Mouse (Mus musculus) limb, embryonic 11.5 days (tissue): ENCODE results near the gene Hoxa1. TPM values are rescaled to one million over a fixed set of nuclear protein-coding genes. Genes with fewer than 3 reads are reported as not detected.

Experiments used
- ATAC-seq: fragments of 200-750 bp; cut with Nextera tagmentation; 2 replicates; pipeline ENCODE4 v1.8.0; 2017; ENCODE audit warnings: low read depth; ENCODE audit not compliant: insufficient number of reproducible peaks, low FRiP score, low TSS enrichment
- DNase-seq: peaks from one replicate; pipeline ENCODE4 v3.0.0-alpha.2; 2015; ENCODE audit warnings: low spot score
- H3K27ac ChIP-seq: fragments of 300-500 bp; sonication (generic); replicated peaks from 2 replicates; pipeline ENCODE4 v1.5.1; 2014; ENCODE audit warnings: low read depth, mild to moderate bottlenecking, low read length
- H3K27me3 ChIP-seq: fragments of 300-500 bp; sonication (generic); 2 replicates; pipeline ENCODE4 v1.6.1; 2014; ENCODE audit warnings: mild to moderate bottlenecking, low read length, mixed read lengths; ENCODE audit not compliant: control insufficient read depth, insufficient read depth
- H3K36me3 ChIP-seq: fragments of 300-500 bp; sonication (generic); 2 replicates; pipeline ENCODE4 v1.6.1; 2014; ENCODE audit warnings: mild to moderate bottlenecking, low read length, moderate library complexity, mixed read lengths; ENCODE audit not compliant: control insufficient read depth, insufficient read depth
- H3K4me1 ChIP-seq: fragments of 300-500 bp; sonication (generic); 2 replicates; pipeline ENCODE4 v1.6.1; 2014; ENCODE audit warnings: low read length, mixed read lengths; ENCODE audit not compliant: control insufficient read depth, insufficient read depth
- H3K4me2 ChIP-seq: fragments of 300-500 bp; sonication (generic); 2 replicates; pipeline ENCODE4 v1.6.1; 2014; ENCODE audit warnings: low read depth, mild to moderate bottlenecking, moderate library complexity; ENCODE audit not compliant: severe bottlenecking
- H3K4me3 ChIP-seq: fragments of 300-500 bp; sonication (generic); 2 replicates; pipeline ENCODE4 v1.5.1; 2014; ENCODE audit warnings: low read depth, low read length
- H3K9ac ChIP-seq: fragments of 300-500 bp; sonication (generic); 2 replicates; pipeline ENCODE4 v1.6.1; 2014; ENCODE audit warnings: mild to moderate bottlenecking, low read length
- H3K9me3 ChIP-seq: fragments of 300-500 bp; sonication (generic); 2 replicates; pipeline ENCODE4 v1.6.1; 2016; ENCODE audit warnings: low read length; ENCODE audit not compliant: control insufficient read depth
- WGBS: fragments of 180-500 bp; shearing (Covaris S2); extraction: QIAGEN DNeasy Blood & Tissue Kit; methylation state at CpG from one replicate; pipeline ENCODE4 v1.1.7; 2014; 5-methylcytosine and 5-hydroxymethylcytosine counted together
- polyA plus RNA-seq: library from polyadenylated mRNA; unstranded; fragments of >200 nt; fragmentation: Nextera tagmentation; extraction: Ambion mirVana; gene quantifications from 2 replicates; pipeline ENCODE4 v1.2.1, GENCODE M21; 2014

Hoxa1 gene
- polyA plus RNA-seq, 1 experiment from 2014 or later, result 1.1 TPM

GRCm38 (mm10) chr6:52177806-52178205, 19.7 kb upstream of the Hoxa1 start:
- H3K4me3 ChIP-seq, result no peak overlapping the region
- H3K9ac ChIP-seq, result no peak overlapping the region
- peaks cover 10% of the 10 kb centered on the region for H3K27me3 ChIP-seq
- H3K4me1 ChIP-seq, result peaks cover 59% of the 10 kb centered on the region
- peak overlapping the region; percentile 61; the same call in 1 of the 2 replicates for H3K4me2 ChIP-seq
- ATAC-seq, result no peak
- H3K9me3 ChIP-seq, result no peaks in the 10 kb centered on the region
- 3% methylated on average over 9 of the region's 9 CpGs for WGBS
- no peaks in the 10 kb centered on the region for H3K36me3 ChIP-seq
- H3K27ac ChIP-seq, result peak overlapping the region; percentile 8; the same call in 1 of the 2 replicates
- peak; percentile 45 for DNase-seq

- Histone ChIP-seq H3K4me2 (peak within 1 kb of the TSS; percentile 61), H3K4me1 (peaks cover 64% of the 10 kb centered on the region), H3K36me3 (no peaks in the 10 kb centered on the region), H3K27me3 (peaks cover 10% of the 10 kb centered on the region), H3K27ac (peak within 1 kb of the TSS; percentile 8; the same call in 1 of the 2 replicates), H3K9ac (peak within 1 kb of the TSS; percentile 43), H3K9me3 (no peaks in the 10 kb centered on the region), H3K4me3 (peak within 1 kb of the TSS; percentile 42)
- ATAC-seq (no peak), DNase-seq (peak; percentile 80)
- under 1% methylated on average over 36 of the region's 36 CpGs for WGBS
Measured at GRCm38 (mm10) chr6:52177061-52177735, 19.1 kb upstream of the Hoxa1 start, which contains the start of gene 5730596B20Rik. 5730596B20Rik (plus strand) TSS chr6:52177498.

- Histone ChIP-seq H3K27me3 (peaks cover 16% of the 10 kb centered on the region), H3K27ac (no peak overlapping the region; the same call in 1 of the 2 replicates), H3K4me2 (peak overlapping the region; percentile 61), H3K9me3 (no peaks in the 10 kb centered on the region), H3K4me3 (peak overlapping the region; percentile 42), H3K9ac (peak overlapping the region; percentile 27; the same call in 1 of the 2 replicates), H3K36me3 (no peaks in the 10 kb centered on the region), H3K4me1 (peaks cover 70% of the 10 kb centered on the region)
- 1% methylated on average over 6 of the region's 6 CpGs for WGBS
- DNase-seq (peak; percentile 44), ATAC-seq (no peak)
Measured at GRCm38 (mm10) chr6:52176391-52176790, 18.3 kb upstream of the Hoxa1 start.

GRCm38 (mm10) chr6:52175864-52176263, 17.7 kb upstream of the Hoxa1 start:
- peak overlapping the region; percentile 42 for H3K4me3 ChIP-seq
- DNase-seq (peak; percentile 61), ATAC-seq (no peak)
- H3K9ac ChIP-seq, result peak overlapping the region; percentile 56
- H3K9me3 ChIP-seq, result no peaks in the 10 kb centered on the region
- WGBS, result 2% methylated on average over 21 of the region's 35 CpGs
- H3K4me1 ChIP-seq, result peaks cover 71% of the 10 kb centered on the region
- peaks cover 20% of the 10 kb centered on the region for H3K27me3 ChIP-seq
- peak overlapping the region; percentile 48 for H3K27ac ChIP-seq
- H3K36me3 ChIP-seq, result no peaks in the 10 kb centered on the region
- H3K4me2 ChIP-seq, result peak overlapping the region; percentile 61

- WGBS, result 2% methylated on average over 40 of the region's 41 CpGs
- Histone ChIP-seq H3K27ac (peak overlapping the region; percentile 48), H3K27me3 (peaks cover 19% of the 10 kb centered on the region), H3K4me3 (peak overlapping the region; percentile 42), H3K9ac (peak overlapping the region; percentile 56), H3K4me2 (peak overlapping the region; percentile 61), H3K9me3 (no peaks in the 10 kb centered on the region), H3K4me1 (peaks cover 71% of the 10 kb centered on the region), H3K36me3 (peaks cover 1% of the 10 kb centered on the region; the same call in 1 of the 2 replicates)
- ATAC-seq (peak; percentile 35; the same call in 1 of the 2 replicates), DNase-seq (peak; percentile 73)
Measured at GRCm38 (mm10) chr6:52174968-52175751, 17.0 kb upstream of the Hoxa1 start.

GRCm38 (mm10) chr6:52173648-52174047, 15.5 kb upstream of the Hoxa1 start:
- H3K9ac ChIP-seq, result no peak overlapping the region
- peak; percentile 28 for DNase-seq
- ATAC-seq, result no peak
- H3K4me3 ChIP-seq, result no peak overlapping the region
- H3K36me3 ChIP-seq, result peaks cover 2% of the 10 kb centered on the region; the same call in 1 of the 2 replicates
- H3K27ac ChIP-seq, result no peak overlapping the region
- peak overlapping the region; percentile 76; the same call in 1 of the 2 replicates for H3K4me2 ChIP-seq
- peaks cover 63% of the 10 kb centered on the region for H3K4me1 ChIP-seq
- H3K27me3 ChIP-seq, result peaks cover 23% of the 10 kb centered on the region
- 1% methylated on average over 4 of the region's 4 CpGs for WGBS
- no peaks in the 10 kb centered on the region for H3K9me3 ChIP-seq

DNA sequence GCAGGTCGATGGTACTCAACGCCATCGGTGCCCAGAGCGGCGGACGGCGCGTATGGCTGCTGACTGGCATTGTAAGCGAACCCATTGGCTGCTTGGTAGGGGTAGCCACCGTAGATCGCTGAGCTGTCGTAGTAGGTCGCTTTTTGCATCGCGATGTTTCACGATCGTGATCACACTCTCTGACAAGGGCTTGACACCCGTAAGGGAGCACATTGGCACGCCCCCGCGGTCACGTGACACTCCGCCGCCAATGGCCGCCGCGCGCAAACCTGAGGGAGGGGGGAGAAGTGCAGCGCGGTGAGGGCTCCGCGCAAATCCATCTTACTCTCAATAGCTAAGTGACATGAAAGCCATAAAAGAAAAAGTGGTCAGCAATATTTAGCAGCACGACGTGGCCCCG, 14.4 kb upstream of the Hoxa1 start:
- Histone ChIP-seq H3K4me3 (peak overlapping the region; percentile 28), H3K9ac (peak overlapping the region; percentile 49), H3K4me2 (peak overlapping the region; percentile 76), H3K4me1 (peaks cover 63% of the 10 kb centered on the region), H3K27me3 (peaks cover 30% of the 10 kb centered on the region), H3K36me3 (peaks cover 2% of the 10 kb centered on the region; the same call in 1 of the 2 replicates), H3K9me3 (no peaks in the 10 kb centered on the region), H3K27ac (no peak overlapping the region; the same call in 1 of the 2 replicates)
- peak; percentile 45 for ATAC-seq
- DNase-seq, result peak; percentile 95
- WGBS, result under 1% methylated on average over 35 of the region's 35 CpGs

GRCm38 (mm10) chr6:52171938-52172337, 13.8 kb upstream of the Hoxa1 start:
- H3K36me3 ChIP-seq, result peaks cover 2% of the 10 kb centered on the region; the same call in 1 of the 2 replicates
- DNase-seq, result peak; percentile 33
- H3K4me2 ChIP-seq, result peak overlapping the region; percentile 76
- H3K9me3 ChIP-seq, result no peaks in the 10 kb centered on the region
- H3K27ac ChIP-seq, result no peak overlapping the region; the same call in 1 of the 2 replicates
- H3K9ac ChIP-seq, result no peak overlapping the region; the same call in 1 of the 2 replicates
- H3K4me1 ChIP-seq, result peaks cover 59% of the 10 kb centered on the region
- peaks cover 31% of the 10 kb centered on the region for H3K27me3 ChIP-seq
- ATAC-seq, result no peak
- peak overlapping the region; percentile 28; the same call in 1 of the 2 replicates for H3K4me3 ChIP-seq
- 11% methylated on average over 7 of the region's 7 CpGs for WGBS
